Mouse (Mus musculus) v-Abl transformed pro-B cells (cell line): ENCODE results near the gene Cfap57.
"Not testable (repeated sequence)": the region's sequence is repeated elsewhere in the genome, so short reads cannot be mapped to it uniquely, and the experiment has no call there.

Experiments used
- in situ Hi-C, 2 experiments: fragments of 400-800 bp; cut with MboI; formaldehyde crosslinking; loops; one replicate each; pipeline ENCODE4 v1.15.1; 2025; ENCODE audit not compliant: unreplicated experiment in 2 of 2

Gene Cfap57

GRCm38 (mm10) chr4:118526408-118527334 lies 93.9 kb downstream of the Cfap57 start, which contains the start of gene 2610528J11Rik:
TSS of gene 2610528J11Rik (plus strand) at chr4:118526999.
- in situ Hi-C loops = no loop called here

- in situ Hi-C loops = no loop called here
These were observed 94.8 kb downstream of the Cfap57 start for GRCm38 (mm10) chr4:118525779-118526178.

GRCm38 (mm10) chr4:118523976-118524375 lies 96.6 kb downstream of the Cfap57 start:
- in situ Hi-C loops = no loop called here

- in situ Hi-C loops = no loop called here
These were observed 98.3 kb downstream of the Cfap57 start for GRCm38 (mm10) chr4:118522248-118522647.

- in situ Hi-C loops = no loop called here
These were observed 102.4 kb downstream of the Cfap57 start for GRCm38 (mm10) chr4:118518208-118518607.

- in situ Hi-C loops = no loop called here
These were observed 103.0 kb downstream of the Cfap57 start for GRCm38 (mm10) chr4:118517497-118518146.

GRCm38 (mm10) chr4:118516699-118517496 lies 103.7 kb downstream of the Cfap57 start:
- in situ Hi-C loops = no loop called here

- in situ Hi-C loops = no loop called here
These were observed 111.5 kb downstream of the Cfap57 start for GRCm38 (mm10) chr4:118509050-118509449.

- in situ Hi-C loops = not testable (repeated sequence)
These were observed 113.4 kb downstream of the Cfap57 start for GRCm38 (mm10) chr4:118507171-118507570.

- in situ Hi-C loops = no loop called here
These were observed 115.0 kb downstream of the Cfap57 start for GRCm38 (mm10) chr4:118505551-118505950.
